Mouse (Mus musculus) heart, postnatal 4 days (tissue): ENCODE results near the gene Vmn1r107. TPM values are rescaled to one million over a fixed set of nuclear protein-coding genes. Genes with fewer than 3 reads are reported as not detected.
"Not testable (repeated sequence)": the region's sequence is repeated elsewhere in the genome, so short reads cannot be mapped to it uniquely, and the experiment has no call there.

Source experiments
- DNase-seq: peaks from one replicate; pipeline ENCODE4 v3.0.0; 2021
- total RNA-seq, 2 experiments: library from RNA; stranded (reverse); gene quantifications; 2 replicates each; pipeline ENCODE4 v1.2.3; 2021

Vmn1r107 gene
- total RNA-seq = not detected

DNA sequence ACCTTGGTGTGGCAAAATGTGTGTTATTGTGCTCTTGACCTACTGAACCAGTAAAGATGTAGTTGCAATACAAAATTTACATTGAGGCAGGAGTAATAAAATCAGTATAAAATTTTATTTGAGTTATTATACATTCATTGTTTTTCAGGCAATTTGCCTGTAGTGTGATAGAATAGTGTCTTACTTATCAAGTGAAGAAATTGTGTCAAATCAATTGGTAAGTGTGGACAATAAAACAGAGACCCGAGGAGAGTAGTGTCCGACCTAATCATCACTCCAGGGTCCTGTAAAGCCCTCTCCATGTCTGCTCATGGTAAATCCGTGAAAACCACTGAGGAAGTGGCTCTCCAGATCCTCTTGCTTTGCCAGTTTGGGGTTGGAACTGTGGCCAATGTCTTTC, at the start of gene Vmn1r107:
TSS of gene Vmn1r107 (plus strand) at position 301 of the 400 bp plus-strand sequence.
- not testable (repeated sequence) for DNase-seq

DNA sequence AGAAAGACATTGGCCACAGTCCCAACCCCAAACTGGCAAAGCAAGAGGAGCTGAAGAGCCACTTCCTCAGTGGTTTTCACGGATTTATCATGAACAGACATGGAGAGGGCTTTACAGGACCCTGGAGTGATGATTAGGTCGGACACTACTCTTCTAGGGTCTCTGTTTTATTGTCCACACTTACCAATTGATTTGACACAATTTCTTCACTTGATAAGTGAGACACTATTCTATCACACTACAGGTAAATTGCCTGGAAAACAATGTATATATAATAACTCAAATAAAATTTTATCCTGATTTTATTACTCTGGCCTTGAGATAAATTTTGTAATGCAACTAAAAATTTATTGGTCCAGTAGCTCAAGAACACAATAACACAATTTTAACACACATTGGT, 34.4 kb downstream of the Vmn1r107 start, which contains the start of gene Vmn1r111:
TSS of gene Vmn1r111 (minus strand) at position 101 of the 400 bp plus-strand sequence.
- not testable (repeated sequence) for DNase-seq

Other genes starting within 250 kb of the Vmn1r107 start
- gene Vmn1r101, start 226.3 kb upstream of the Vmn1r107 start, total RNA-seq = not detected
- not detected for gene Gm10670, start 194.0 kb upstream of the Vmn1r107 start, total RNA-seq
- not detected for gene Vmn1r103, start 158.4 kb upstream of the Vmn1r107 start, total RNA-seq
- not detected for gene Vmn1r104, start 135.1 kb upstream of the Vmn1r107 start, total RNA-seq
- gene Gm5726, start 123.2 kb upstream of the Vmn1r107 start, total RNA-seq = not detected
- not detected for gene Gm4141, start 92.7 kb upstream of the Vmn1r107 start, total RNA-seq
- not detected for gene Gm4513, start 69.9 kb upstream of the Vmn1r107 start, total RNA-seq
- not detected for gene Vmn1r111, start 34.3 kb downstream of the Vmn1r107 start, total RNA-seq
- gene Gm10668, start 61.7 kb downstream of the Vmn1r107 start, total RNA-seq = not detected
- not detected for gene Vmn1r112, start 102.3 kb downstream of the Vmn1r107 start, total RNA-seq
- gene Vmn1r113, start 118.4 kb downstream of the Vmn1r107 start, total RNA-seq = not detected
- gene Vmn1r114, start 143.3 kb downstream of the Vmn1r107 start, total RNA-seq = not detected
- gene Vmn1r115, start 176.1 kb downstream of the Vmn1r107 start, total RNA-seq = not detected
- gene Vmn1r116, start 203.3 kb downstream of the Vmn1r107 start, total RNA-seq = not detected
- gene Vmn1r117, start 215.2 kb downstream of the Vmn1r107 start, total RNA-seq = not detected
- not detected for gene Vmn1r118, start 243.4 kb downstream of the Vmn1r107 start, total RNA-seq